Mouse (Mus musculus) limb, embryonic 11.5 days (tissue): ENCODE data around the gene Ralgds. TPM values are rescaled to one million over a fixed set of nuclear protein-coding genes. Genes with fewer than 3 reads are reported as not detected.

Experiments used
- ATAC-seq: fragments of 200-750 bp; cut with Nextera tagmentation; 2 replicates; pipeline ENCODE4 v1.8.0; 2017; ENCODE audit warnings: low read depth; ENCODE audit not compliant: insufficient number of reproducible peaks, low FRiP score, low TSS enrichment
- DNase-seq: peaks from one replicate; pipeline ENCODE4 v3.0.0-alpha.2; 2015; ENCODE audit warnings: low spot score
- H3K27ac ChIP-seq: fragments of 300-500 bp; sonication (generic); replicated peaks from 2 replicates; pipeline ENCODE4 v1.5.1; 2014; ENCODE audit warnings: low read depth, mild to moderate bottlenecking, low read length
- H3K27me3 ChIP-seq: fragments of 300-500 bp; sonication (generic); 2 replicates; pipeline ENCODE4 v1.6.1; 2014; ENCODE audit warnings: mild to moderate bottlenecking, low read length, mixed read lengths; ENCODE audit not compliant: control insufficient read depth, insufficient read depth
- H3K36me3 ChIP-seq: fragments of 300-500 bp; sonication (generic); 2 replicates; pipeline ENCODE4 v1.6.1; 2014; ENCODE audit warnings: mild to moderate bottlenecking, low read length, moderate library complexity, mixed read lengths; ENCODE audit not compliant: control insufficient read depth, insufficient read depth
- H3K4me1 ChIP-seq: fragments of 300-500 bp; sonication (generic); 2 replicates; pipeline ENCODE4 v1.6.1; 2014; ENCODE audit warnings: low read length, mixed read lengths; ENCODE audit not compliant: control insufficient read depth, insufficient read depth
- H3K4me2 ChIP-seq: fragments of 300-500 bp; sonication (generic); 2 replicates; pipeline ENCODE4 v1.6.1; 2014; ENCODE audit warnings: low read depth, mild to moderate bottlenecking, moderate library complexity; ENCODE audit not compliant: severe bottlenecking
- H3K4me3 ChIP-seq: fragments of 300-500 bp; sonication (generic); 2 replicates; pipeline ENCODE4 v1.5.1; 2014; ENCODE audit warnings: low read depth, low read length
- H3K9ac ChIP-seq: fragments of 300-500 bp; sonication (generic); 2 replicates; pipeline ENCODE4 v1.6.1; 2014; ENCODE audit warnings: mild to moderate bottlenecking, low read length
- H3K9me3 ChIP-seq: fragments of 300-500 bp; sonication (generic); 2 replicates; pipeline ENCODE4 v1.6.1; 2016; ENCODE audit warnings: low read length; ENCODE audit not compliant: control insufficient read depth
- WGBS: fragments of 180-500 bp; shearing (Covaris S2); extraction: QIAGEN DNeasy Blood & Tissue Kit; methylation state at CpG from one replicate; pipeline ENCODE4 v1.1.7; 2014; 5-methylcytosine and 5-hydroxymethylcytosine counted together
- polyA plus RNA-seq: library from polyadenylated mRNA; unstranded; fragments of >200 nt; fragmentation: Nextera tagmentation; extraction: Ambion mirVana; gene quantifications from 2 replicates; pipeline ENCODE4 v1.2.1, GENCODE M21; 2014

Ralgds gene
- polyA plus RNA-seq, 1 experiment from 2014 or later = 37.3 TPM

DNA sequence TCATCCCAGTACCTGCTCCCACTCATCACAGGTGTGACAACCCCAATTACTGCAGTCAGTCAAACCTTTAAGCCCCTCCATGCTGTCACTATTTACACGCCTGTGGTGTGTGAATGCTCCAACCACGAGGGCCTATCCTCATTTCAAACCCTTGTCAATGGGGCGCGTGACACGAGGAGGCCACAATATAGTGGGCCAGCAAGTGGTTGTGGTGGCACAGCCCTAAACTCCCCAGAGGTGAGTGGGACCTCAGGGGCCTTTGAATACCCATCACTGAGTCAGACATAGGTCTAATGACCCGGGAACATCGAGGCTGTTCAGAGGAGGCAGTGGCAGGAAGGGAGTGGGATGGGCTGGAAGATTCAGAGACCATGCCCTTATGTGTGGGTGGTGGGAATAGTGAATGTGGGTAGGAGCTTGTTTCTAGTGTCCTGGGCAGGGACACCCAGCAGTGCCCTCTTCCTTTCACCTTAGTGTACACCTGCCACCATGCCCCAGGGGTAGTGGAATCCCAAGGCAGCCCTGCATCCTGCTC, 21.0 kb downstream of the Ralgds start:
- 0 out of 2 replicates have a peak, but pooled peaks have one; percentile 2 for ATAC-seq
- no peak for DNase-seq
- Histone ChIP-seq H3K27ac (peak overlapping the region; percentile 85), H3K4me2 (peak overlapping the region; percentile 83), H3K9me3 (no peaks in the 10 kb centered on the region), H3K27me3 (no peaks in the 10 kb centered on the region), H3K36me3 (no peaks in the 10 kb centered on the region), H3K4me1 (peaks cover 56% of the 10 kb centered on the region), H3K9ac (peak overlapping the region; percentile 74), H3K4me3 (peak overlapping the region; percentile 59)
- 65% methylated on average over 7 of the region's 7 CpGs for WGBS

DNA sequence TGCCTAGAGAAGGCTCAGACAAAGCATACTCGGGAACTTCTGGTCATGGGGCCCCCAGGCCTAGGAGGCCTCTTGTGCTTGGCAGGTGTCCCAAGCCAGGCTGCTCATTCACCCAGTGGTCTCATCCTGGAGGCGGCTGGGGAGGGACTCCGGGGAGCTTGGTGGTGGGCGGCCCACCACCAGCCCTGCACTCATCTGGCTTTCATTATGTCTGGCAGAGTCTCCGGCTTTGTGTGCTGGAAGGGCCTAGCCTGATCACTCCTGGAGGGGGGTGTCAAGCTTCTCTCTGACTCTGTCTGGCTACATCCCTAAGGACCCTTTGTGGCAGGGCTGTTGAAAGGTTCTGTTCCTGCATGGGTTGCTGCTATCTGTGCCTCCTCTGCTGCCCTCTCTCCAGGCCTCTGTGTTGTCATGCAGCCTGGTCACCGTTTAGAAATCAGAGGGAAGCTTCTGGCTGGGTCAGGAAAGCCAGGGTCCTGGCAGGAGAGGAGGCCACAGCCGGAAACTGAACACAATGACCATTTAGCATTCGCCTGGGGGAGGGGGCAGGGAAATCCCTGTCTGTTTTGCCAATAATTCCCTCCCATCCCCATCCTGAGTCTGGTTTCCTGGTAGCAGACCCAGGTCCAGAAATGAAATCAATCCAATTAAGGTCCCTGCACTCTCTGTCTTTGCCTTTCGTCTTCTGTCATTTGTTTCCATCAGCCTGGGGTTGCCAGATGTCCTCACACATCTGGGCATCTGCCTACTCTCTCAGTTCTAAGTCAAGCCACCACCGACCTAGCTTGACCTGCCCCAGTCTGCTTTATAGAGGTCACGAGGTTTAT, 21.7 kb downstream of the Ralgds start:
- DNase-seq = peak; percentile 72
- WGBS = 5% methylated on average over 11 of the region's 11 CpGs
- H3K27me3 ChIP-seq = no peaks in the 10 kb centered on the region
- peak overlapping the region; percentile 52 for H3K9ac ChIP-seq
- no peaks in the 10 kb centered on the region for H3K9me3 ChIP-seq
- ATAC-seq = 0 out of 2 replicates have a peak, but pooled peaks have one; percentile 18
- H3K4me2 ChIP-seq = peak overlapping the region; percentile 83
- H3K36me3 ChIP-seq = no peaks in the 10 kb centered on the region
- peaks cover 63% of the 10 kb centered on the region for H3K4me1 ChIP-seq
- peak overlapping the region; percentile 59 for H3K4me3 ChIP-seq
- H3K27ac ChIP-seq = peak overlapping the region; percentile 85

DNA sequence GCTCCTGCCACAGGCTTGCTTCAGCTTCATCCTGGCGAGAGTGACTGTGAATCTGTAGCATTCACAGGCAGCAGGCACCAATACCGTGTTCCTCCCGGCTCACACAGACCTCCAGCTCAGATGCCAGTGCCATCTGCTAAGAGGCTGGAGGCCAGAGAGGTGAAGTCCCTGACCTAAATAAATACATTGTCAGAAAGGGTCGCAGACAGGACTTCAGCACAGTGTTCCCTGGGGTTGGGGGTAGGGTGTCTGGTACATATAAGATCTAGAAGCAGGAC, 22.3 kb downstream of the Ralgds start:
- peak; percentile 61 for DNase-seq
- Histone ChIP-seq H3K9me3 (no peaks in the 10 kb centered on the region), H3K27me3 (no peaks in the 10 kb centered on the region), H3K4me3 (no peak overlapping the region; the same call in 1 of the 2 replicates), H3K27ac (peak overlapping the region; percentile 85), H3K4me2 (peak overlapping the region; percentile 83; the same call in 1 of the 2 replicates), H3K4me1 (peaks cover 59% of the 10 kb centered on the region), H3K36me3 (no peaks in the 10 kb centered on the region), H3K9ac (peak overlapping the region; percentile 47; the same call in 1 of the 2 replicates)
- ATAC-seq = no peak
- WGBS = 4% methylated on average over 4 of the region's 4 CpGs

DNA sequence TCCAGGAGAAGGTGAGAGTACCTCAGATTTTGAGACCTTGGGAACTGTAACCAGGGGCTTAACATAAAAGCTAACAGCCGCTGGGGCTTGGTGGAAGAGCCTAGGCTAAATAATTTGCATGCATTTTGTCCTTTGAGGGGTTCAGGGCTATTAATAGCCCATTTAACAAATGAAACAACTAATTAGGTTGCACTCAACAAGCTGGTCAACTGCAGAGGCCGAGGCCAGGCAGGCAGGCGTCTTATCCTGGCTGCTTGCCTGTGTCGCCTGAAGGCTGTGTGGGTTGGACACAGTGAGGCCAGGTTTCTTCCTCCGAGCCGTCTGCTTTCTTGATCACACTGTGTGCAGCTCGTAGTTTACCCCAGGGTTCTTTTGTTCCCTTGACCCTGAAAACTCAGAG, 22.7 kb downstream of the Ralgds start:
- peak overlapping the region; percentile 85 for H3K27ac ChIP-seq
- peaks cover 58% of the 10 kb centered on the region for H3K4me1 ChIP-seq
- no peak overlapping the region for H3K4me3 ChIP-seq
- peak overlapping the region; percentile 47; the same call in 1 of the 2 replicates for H3K9ac ChIP-seq
- H3K4me2 ChIP-seq = peak overlapping the region; percentile 83; the same call in 1 of the 2 replicates
- 14% methylated on average over 7 of the region's 7 CpGs for WGBS
- H3K27me3 ChIP-seq = no peaks in the 10 kb centered on the region
- peak; percentile 38 for DNase-seq
- no peak for ATAC-seq
- H3K36me3 ChIP-seq = peaks cover 2% of the 10 kb centered on the region; the same call in 1 of the 2 replicates
- H3K9me3 ChIP-seq = no peaks in the 10 kb centered on the region

DNA sequence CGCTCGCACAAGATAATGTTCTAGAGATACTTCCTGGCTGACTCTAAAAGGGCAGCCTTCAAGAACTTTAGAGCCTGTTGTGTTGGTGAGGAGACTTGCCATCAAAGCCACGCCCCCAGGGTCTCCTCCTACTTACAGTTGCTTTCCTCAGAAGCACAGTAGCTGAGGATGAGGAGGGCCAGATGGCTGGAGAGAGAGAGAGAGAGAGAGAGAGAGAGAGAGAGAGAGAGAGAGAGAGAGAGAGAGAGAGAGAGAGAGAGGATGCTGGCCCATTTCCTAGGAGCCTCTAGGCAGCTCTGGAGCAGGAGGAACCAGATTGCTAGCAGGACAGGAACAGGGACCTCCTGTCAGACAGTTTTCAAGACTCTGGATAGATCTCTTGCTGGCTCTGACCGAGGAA, 23.2 kb downstream of the Ralgds start:
- Histone ChIP-seq H3K36me3 (peaks cover 2% of the 10 kb centered on the region; the same call in 1 of the 2 replicates), H3K4me2 (no peak overlapping the region), H3K4me1 (peaks cover 60% of the 10 kb centered on the region), H3K27me3 (no peaks in the 10 kb centered on the region), H3K27ac (peak overlapping the region; percentile 85), H3K9me3 (no peaks in the 10 kb centered on the region), H3K4me3 (no peak overlapping the region), H3K9ac (no peak overlapping the region)
- WGBS = 47% methylated on average over 4 of the region's 4 CpGs
- DNase-seq (no peak), ATAC-seq (no peak)

DNA sequence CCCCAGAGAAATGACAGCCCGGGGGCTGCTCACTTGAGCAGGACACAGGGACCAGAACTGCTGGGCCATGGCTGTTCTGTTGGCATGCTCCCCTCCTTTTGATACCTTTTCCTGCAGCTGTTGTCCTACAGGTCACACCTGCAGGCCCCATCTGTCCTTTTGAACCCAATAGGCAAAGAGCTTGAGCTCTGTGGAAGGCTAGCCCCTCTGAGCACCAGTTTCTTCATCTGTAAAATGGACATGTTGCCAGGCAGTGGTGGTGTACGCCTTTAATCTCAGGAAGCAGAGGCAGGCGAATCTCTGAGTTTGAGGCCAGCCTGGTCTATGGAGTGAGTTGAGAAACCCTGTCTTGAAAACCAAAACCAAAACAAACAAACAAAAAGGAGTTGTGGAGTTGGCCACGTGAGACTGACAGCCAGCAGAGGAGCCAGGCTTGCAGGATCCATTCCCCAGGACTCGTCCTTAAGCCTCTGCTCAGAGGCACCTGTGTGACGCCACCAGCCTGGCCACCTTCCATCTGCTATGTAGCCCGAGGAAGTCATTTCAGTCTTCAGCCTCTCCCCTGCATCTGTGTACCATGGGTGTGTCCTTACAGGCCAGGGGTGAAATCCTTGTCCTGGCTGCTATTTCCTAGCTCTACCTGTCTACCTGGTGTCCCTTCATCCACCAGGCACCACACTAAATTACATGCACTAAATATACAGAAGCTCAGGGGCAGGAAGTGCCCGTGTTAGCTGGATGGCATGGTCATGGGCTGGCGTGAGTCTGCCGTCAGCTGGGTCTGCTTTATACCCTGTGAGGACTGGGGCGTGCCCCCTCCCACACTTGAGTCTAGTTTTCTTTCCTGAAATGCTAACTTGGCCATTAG, 24.1 kb downstream of the Ralgds start:
- DNase-seq (no peak), ATAC-seq (no peak)
- H3K36me3 ChIP-seq = peaks cover 5% of the 10 kb centered on the region; the same call in 1 of the 2 replicates
- no peak overlapping the region for H3K27ac ChIP-seq
- H3K4me2 ChIP-seq = no peak overlapping the region
- no peak overlapping the region for H3K9ac ChIP-seq
- H3K27me3 ChIP-seq = no peaks in the 10 kb centered on the region
- no peaks in the 10 kb centered on the region for H3K9me3 ChIP-seq
- peaks cover 60% of the 10 kb centered on the region for H3K4me1 ChIP-seq
- no peak overlapping the region for H3K4me3 ChIP-seq
- WGBS = 82% methylated on average over 11 of the region's 11 CpGs

DNA sequence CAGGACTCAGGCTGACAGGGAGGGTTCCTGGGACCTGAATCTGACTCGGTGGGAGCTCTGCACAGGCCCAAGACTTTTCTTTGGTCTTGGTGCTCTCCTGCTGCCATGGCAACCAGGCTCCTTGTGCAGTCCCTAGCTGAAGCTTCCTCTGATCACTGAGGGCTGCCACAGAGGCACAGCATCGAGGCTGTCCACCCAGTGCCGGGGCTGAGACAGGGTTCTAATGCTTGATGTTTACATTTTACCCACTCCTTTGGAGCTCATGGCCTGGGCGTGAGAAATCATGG, 24.7 kb downstream of the Ralgds start:
- 51% methylated on average over 4 of the region's 4 CpGs for WGBS
- Histone ChIP-seq H3K9me3 (no peaks in the 10 kb centered on the region), H3K9ac (no peak overlapping the region), H3K27me3 (no peaks in the 10 kb centered on the region), H3K4me1 (peaks cover 60% of the 10 kb centered on the region), H3K4me2 (no peak overlapping the region), H3K27ac (no peak overlapping the region), H3K4me3 (no peak overlapping the region), H3K36me3 (peaks cover 7% of the 10 kb centered on the region; the same call in 1 of the 2 replicates)
- DNase-seq = no peak
- ATAC-seq = no peak
